Mouse (Mus musculus) testis, postnatal 14 days (tissue): ENCODE data around the gene Rab17.
A peak's percentile ranks its signal among the peaks of the same experiment; 100 is the strongest.

ENCODE experiments used
- DNase-seq: peaks from one replicate; pipeline ENCODE4 v3.0.0; 2021; ENCODE audit warnings: low spot score

The Rab17 gene

DNA sequence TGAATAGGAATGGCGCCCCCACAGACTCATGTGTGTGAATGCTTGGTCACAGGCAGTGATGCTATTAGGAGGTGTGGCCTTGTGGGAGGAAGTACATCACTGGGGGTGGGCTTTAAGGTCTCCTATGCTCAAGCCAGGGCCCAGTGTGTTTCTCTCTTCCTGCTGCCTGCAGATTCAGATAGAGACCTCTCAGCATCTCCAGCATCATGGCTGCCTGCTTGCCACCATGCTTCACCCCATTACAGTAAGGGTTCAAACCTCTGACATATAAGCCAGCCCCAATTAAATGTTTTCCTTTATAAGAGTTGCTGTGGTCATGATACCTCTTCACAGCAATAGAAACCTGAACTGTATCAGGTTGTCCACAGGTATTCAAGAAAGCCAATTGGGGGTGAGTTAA lies 26.5 kb upstream of the Rab17 start:
- no peak for DNase-seq

DNA sequence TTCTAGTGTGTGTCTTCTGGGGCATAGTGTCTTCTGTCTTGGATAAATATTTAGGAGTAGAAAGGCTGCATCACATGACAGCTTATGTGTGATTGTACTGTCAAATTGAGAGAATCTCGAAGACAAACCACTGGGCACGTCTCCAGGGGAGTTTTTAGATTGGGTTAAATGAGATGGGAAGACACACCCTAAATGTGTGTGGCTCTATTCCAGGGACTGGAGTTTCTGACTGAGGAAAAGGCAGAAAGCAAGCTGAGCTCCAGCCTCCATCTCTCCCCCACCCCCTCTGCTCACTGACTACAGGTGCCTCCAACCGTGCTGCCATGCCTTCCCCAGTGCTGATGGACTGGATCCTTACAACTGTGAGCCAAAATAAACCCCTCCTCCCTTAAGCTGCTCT lies 11.9 kb upstream of the Rab17 start:
- DNase-seq, result no peak

DNA sequence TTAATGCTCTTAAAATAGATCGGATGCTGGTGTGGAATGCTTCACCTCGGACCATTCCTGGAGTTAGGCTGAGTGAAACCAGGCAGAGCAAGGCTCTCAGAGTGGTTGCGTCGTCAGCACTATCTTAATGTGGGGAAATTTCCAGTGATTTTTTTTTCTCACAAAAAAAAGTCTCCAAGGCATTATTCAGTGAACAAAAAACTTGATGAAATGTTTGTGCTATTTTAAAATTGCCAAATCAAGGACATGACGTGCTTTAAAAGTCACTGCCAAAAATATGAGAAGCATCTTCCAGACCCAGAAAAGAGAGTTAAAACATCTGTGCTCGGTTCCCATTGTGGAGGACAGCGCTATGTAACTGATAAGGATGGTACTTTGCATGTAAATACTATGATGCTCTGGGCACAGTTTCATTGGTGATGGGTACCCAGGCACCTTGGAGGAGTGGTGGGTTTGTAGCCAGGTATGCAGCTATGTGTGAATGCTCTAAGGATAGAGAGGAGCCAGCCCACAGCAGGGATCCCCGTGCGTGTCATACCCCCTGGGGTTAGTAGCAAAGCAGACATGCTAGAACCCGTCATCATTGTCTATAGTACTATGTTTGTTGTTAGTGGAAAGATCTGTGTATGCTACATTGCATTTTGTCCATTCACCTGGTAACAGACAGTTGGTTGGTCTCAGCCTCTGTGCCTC lies 11.3 kb upstream of the Rab17 start:
- no peak for DNase-seq

DNA sequence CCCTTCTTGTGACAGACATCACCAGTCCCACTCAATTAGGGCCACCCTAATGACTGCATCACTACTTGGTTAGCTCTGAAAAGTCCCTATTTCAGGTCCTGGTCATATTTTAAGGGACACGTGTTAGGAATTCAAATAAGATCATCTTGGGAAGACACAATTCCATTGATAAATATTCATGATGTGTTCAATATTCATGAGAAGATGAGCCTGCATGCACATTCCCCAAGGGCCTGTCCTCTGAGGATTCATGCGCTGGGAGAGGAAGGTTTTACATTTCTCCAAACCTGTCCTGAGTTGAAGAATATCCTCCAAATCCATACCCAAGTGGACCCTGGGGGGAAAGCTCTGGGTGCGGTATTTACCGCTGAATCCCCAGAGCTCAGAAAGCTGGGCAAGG lies 6.5 kb upstream of the Rab17 start:
- no peak for DNase-seq

DNA sequence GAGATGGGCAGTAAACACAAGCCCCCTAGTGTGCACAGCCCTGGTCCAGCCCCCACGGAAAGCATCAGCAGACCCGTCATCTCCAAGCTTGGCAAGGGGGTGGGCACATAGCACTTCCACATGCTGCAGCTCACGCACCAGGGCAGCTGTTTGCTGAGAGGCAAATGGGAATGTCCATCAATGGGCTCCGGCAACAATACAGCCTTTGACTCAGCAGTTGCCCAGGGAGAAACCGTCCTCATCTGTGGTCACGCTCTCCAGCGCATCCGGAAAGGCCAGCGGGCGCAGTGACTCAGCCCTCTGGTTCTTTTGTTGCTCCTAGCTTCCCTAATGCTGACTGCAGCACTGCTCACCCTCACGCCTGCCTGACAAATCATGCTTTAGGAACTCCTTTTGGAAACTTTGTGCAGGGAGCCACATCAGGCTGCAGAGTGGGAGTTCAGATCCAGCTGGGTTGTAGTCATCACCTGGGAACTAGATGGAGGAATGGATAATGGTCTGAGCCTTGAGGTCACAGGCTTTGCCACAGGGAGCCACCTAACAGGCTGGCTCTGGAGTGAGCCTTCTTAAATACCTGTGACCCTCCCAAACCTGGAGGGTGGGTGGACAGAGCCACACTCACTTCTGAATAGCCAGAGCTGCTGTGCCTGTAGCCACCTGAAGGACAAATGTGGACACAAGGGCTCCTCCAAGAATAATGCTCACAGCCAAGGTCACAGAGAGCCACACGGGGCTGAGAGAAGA lies 5.6 kb upstream of the Rab17 start:
- no peak for DNase-seq

DNA sequence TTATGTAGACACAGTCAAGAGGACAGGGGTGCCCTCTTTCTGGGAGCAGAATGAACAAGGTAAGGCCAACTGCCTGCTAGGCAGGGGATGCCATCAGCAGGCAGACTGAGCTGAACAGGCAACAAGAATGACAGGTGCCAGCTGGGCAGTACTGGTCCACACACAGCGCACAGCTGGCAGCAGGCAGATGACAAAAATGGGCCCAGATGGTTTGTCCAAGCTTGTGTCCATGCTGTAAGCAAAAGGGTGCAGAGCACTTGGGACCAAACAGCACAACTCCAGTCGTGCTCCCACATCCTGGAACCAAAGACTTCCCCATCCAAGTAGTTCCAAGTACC lies 4.1 kb upstream of the Rab17 start:
- no peak for DNase-seq

DNA sequence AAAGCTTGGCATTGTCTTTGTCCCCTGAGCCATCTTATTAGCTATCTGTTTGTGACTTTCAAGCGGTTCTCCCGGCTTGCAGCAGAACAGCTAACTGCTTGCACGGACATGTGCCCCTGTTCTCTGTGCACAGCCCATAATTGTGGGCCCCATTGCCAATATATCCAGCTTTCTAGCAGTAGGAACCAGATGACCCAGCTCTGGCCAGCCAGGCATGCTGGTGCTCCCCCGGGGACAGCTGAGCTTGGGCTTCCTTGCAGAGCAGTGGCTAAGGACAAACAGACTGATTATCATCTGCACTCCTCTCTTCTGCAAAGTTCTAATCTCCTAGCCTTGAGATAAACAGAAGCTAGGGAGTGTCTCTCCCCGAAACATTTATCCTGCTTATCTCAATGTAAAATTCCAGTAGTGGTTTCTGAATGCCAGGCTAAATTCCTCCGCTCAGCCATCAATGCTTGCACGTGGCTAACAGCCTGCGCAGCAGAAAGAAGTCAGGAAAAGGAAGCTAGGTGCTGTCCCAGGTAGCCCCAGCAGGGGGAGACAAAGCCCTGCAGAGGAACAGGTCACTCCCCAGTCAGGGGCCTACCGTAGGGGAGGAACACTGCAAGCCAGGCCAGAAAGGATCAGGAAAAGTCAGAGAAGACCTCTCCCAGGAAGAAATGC lies 3.6 kb upstream of the Rab17 start:
- peak; percentile 81 for DNase-seq

DNA sequence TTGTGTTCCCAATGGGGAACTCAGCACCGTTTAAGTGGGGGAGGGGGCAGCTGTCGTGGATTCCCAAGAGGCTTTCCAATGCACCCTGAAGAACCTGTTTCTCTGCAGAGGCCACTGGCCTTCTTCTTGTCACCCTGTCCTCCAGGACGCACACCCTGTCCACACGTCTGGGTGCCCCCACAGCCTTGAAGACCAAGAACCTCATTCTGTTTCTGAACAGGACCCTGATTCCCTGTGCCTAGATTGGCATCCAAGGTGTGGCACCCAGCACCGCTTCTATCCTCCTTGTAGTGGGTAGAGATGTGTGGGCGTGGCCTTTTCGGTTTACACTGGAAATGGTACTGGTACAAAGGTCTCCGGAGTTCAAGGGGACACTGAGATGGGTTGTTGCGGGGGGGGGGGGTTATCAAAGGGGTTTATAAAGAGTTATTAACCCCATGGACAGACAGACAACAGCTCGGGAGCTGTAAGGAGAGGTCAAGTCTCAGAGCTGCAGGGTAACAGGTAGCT lies 475 bp upstream of the Rab17 start:
- no peak for DNase-seq

DNA sequence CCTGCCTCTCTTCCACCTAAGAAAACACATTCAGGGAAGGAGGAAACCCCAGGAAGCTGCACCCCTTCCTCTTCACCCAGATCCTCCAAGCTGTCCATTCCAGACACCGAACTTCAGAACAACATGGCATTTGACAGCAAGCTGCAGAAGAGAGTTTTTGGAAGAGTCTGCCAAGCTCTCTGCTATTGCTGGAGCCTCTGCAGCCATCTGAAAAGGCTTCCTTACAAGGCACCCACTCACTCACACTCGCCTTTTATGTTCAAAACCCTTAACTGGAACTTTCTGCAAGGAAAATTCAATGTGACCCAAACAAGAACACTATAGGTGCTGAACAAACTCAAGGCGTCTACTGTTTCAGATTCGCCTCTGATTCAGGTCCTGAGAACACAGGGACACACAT lies 812 bp downstream of the Rab17 start:
- no peak for DNase-seq

DNA sequence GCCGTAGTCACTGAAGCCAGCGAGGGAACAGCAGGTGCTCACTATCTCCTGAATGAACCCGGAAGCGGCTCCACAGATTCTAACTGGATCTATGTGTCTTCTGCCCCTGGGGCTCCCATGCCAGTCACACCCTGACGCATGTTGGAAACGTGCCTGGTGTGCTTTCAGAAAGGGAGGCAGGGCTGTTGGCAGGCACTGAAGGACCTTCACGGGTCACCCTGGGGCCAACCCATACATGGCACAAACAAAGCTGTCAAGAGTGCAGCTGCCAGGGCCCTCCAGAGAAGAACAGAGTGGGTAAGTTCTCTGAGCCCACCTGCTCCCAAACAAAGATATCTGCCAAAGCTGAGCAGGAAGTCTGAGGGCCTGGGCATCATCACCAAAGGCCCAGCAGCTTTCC lies 1.9 kb downstream of the Rab17 start:
- peak; percentile 52 for DNase-seq

DNA sequence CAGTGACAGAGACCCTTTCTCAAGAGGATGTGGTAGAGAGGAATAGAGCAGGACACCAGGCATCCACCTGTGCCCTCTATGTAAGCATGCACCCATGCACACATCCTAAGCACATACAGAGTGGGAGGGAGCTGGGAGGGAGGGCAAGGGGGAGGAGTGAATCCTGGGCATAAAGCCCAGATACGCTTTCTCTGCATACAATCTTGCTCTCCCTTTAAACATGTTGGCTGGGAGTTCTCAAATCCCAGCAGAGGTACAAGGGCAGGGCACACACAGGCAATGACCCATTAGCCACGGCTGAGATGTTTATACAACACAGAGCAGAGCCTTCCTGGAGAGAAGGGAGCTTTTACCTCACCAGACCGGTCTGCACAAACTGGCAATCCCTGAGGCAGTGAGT lies 6.5 kb downstream of the Rab17 start:
- no peak for DNase-seq

DNA sequence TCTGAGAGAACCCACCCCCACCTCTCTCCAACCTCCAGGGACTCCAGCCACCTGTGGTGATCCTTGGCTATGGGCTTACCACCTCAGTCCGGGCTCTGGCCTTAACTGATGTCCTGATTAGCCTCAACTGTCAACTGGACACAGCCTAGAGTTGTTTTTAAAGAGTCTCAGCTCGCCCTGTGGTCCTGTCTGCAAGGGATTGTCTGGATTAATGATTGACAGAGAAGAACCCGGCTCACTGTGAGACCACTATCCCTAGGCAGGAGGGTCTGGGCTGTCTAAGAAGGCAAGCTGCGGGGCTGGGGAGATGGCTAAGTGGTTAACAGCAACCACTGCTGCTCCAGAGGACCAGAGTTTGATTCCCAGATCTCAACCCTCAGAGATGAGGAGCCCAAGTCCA lies 6.9 kb downstream of the Rab17 start:
- no peak for DNase-seq

DNA sequence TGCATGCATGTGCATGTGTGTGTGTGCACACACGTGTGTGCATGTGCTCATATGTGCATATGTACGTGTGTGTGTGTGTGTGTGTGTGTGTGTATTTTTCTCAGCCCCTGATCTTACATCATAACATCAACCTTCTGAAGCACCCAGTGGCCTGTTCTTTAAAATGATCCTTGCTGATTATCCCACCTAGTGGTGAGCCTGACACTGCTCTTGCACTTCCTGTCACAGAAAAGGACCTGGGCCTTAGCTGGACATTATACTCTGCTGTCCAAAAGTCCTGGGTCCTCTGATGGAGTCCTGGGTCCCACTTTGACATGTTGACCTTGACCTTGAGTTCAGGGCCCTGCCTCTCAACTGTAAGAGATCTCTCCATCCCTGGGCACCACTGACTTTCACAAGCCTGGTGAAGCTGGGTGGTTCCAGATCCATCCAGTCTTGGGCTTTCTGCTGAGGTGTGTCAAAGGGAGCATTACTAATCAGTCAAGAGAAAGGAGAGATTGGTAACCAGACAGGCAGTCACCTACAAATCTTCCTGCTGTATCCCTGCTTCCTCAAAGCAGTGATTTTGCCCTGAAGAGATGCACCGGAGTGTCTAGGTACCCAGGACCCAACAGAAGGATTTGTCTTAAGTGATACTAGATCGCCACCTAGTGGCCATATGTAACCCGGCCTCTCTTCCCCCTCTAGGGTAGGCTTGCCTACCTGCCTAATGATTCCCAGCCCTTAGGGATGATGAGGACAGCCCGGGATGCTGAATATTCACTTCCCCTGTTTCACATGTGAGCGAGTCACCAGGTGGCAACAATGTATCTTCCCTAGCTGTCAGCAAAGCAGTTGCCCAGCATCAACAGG lies 13.0 kb downstream of the Rab17 start:
- DNase-seq, result peak; percentile 66

DNA sequence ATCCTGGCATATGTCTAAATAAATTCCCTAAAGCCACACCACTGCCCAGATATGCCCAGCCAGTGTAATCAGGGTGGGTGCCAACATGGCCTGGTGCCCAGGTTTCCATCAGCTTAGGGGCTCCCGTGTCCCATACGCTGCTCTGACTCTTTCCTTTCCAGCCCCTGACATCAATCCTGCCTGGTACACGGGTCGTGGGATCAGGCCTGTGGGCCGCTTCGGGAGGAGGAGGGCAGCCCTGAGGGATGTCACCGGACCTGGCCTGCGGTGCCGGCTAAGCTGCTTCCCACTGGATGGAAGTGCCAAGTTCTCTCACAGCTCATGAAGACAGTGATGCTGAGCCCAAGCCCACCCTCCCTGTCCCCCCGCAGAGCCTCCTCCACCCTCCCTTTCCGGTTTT lies 15.8 kb downstream of the Rab17 start:
- no peak for DNase-seq

DNA sequence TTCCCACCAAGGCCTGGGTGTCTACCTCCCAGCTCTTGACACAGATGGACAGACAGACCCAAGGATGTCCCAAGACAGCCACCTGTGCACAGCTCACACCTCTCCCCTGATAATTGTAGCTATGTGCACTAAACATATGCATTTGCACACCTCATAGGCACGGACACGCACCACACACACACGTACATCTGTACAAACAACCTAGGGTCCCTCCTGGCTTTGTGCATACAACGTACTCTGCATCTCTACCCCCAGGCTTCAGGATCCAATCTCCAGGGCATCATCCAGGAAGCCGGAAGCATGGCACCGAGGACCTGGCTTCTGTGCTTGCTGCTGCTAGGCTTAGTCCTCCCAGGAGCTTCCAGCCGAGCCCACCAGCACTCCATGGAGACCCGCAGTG lies 16.7 kb downstream of the Rab17 start, which contains the start of gene Prlh:
TSS of gene Prlh (plus strand) at position 301 of the 400 bp plus-strand sequence.
- DNase-seq, result no peak

DNA sequence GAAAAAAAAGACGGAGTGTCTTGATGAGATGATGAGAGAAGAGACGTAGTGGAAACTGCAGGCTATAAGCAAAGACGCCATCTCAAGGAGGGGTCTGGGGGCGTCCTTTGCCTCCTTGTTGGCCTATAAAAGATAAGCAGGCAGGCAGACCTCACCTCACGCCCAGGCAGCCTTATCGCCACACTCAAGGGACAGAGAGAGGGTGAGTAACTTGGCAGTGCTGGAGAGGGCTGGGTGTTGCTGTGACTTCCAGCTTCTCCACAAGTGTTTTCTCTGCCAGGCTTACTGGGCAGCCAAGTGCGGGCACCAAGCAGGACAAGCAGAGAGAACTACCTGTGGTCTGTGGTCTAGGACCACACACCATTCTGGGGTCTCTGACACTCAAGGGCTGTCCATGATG lies 17.8 kb downstream of the Rab17 start:
- DNase-seq, result no peak

DNA sequence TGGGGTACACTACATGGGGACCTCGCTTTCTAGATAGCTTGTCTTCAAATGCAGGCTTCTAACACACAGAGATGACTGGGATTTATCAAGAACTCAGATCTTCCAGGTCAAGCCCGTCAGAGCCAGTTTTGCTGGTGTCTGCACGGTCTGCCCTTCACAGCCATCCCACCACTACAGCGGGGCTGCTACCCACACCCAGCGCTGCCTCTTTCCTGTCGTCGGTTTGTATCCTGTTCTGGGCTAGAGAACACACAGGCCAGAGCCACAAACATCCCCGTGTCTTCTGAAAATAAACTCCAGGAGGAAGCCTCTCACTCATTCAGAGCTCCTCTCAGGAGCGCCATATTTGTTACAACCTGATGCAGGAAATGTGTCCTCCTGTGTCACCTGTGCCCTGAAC lies 20.2 kb downstream of the Rab17 start:
- no peak for DNase-seq

DNA sequence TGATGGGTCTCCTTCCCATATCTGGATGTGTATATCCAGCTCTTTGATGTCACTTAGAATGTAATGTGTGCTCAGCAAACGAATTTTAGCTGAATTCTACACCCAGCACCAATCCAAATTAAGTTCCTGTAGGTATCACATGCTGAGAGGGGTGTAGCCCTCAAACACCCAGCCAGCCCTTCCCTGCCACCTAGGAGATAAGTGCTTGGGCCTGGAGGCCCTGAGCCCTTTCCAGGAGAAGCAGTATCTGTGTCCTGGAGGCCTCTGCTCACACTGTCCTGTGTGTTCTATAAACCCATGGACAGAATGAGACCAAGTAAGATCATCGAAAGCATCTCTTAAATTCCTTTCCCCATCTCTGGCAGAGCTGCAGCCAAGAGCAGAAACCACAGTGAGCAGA lies 22.2 kb downstream of the Rab17 start:
- DNase-seq, result no peak

DNA sequence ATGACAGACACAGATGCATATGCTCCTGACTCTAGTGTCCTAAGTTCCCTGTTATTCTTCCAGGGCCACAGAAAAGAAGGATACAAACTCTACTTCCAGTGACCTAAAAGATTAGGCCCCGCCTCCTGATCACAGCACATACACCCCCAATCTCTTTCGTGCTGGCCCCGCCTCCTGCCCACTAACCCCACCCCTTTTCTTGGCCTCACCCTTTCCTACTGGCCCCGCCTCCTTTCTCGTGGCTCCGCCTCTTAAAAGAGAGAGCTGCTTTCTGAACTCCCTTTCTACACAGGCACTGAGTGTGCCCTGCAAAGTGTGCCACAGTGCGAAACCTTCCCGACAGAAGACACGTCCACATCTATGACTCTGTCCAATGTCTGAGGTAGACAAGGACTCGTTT lies 24.3 kb downstream of the Rab17 start:
- DNase-seq, result no peak

DNA sequence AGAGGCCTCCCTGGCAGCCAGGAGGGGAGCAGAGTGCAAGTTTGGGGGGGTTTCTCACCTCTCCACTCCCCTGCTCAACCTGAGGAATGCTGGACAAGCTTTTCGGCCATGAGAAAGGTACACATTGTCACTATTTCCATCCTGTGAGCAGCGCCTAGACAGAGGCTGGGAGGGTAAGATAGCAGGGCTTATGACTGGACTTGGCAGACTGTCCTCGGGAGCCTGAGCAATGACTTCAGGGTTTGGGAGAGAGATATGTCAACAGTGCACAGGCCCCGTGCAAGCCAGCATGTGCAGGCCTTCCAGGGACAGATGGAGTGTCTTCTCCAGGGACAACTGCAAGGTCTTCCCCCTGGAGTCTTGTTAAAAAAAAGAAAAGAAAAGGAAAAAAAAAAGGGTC lies 29.5 kb downstream of the Rab17 start:
- DNase-seq, result no peak

DNA sequence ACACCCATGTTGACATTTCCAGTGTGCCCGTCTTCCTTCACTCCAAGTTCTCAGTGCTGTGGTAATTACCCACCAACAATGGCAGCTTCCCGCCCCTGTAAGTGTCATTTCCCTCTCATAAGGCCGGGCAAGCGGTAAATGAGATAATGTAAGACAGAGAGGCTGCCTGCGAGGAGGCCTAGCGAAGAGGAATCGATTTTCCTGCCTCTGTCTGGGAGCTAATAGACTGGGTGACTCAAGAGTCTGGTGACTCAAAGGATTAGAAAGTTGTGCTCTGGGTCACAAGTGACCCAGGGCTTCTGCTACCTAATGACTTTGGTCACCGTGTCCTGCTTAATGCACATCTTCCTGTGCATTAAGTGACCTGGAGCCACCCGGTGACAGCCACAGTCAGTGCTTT lies 32.5 kb downstream of the Rab17 start:
- DNase-seq, result no peak

DNA sequence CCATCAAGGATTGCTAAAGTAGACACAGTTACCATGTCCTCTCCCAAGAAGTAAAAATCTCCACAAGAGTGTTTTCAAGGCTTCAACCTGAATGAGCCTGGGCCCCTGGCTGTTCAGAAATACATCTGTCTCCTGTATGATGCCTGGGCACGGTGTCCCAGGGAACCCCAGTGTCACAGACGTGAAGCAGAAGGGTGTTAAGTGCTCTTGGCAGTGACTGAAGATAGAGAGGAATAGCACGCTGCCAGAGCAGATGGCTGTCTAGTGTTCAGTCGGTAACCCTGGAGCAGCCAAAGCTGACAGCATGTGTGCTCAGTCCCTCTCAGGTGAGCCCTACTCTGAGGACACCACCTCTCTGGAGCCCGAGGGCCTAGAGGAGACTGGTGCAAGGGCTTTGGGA lies 36.5 kb downstream of the Rab17 start:
- DNase-seq, result no peak
